Mouse (Mus musculus) embryonic facial prominence, embryonic 11.5 days (tissue): ENCODE results near the gene Kif1b. TPM values are rescaled to one million over a fixed set of nuclear protein-coding genes. Genes with fewer than 3 reads are reported as not detected.

Experiments
- ATAC-seq: fragments of 200-750 bp; cut with Nextera tagmentation; replicated peaks from 2 replicates; pipeline ENCODE4 v1.8.0; 2017; ENCODE audit warnings: low read depth; ENCODE audit not compliant: insufficient number of reproducible peaks, low FRiP score, low TSS enrichment
- DNase-seq: peaks from one replicate; pipeline ENCODE4 v3.0.0-alpha.2; 2015; ENCODE audit warnings: low spot score
- H3K27ac ChIP-seq: fragments of 300-500 bp; sonication (generic); replicated peaks from 2 replicates; pipeline ENCODE4 v1.5.1; 2014; ENCODE audit warnings: mild to moderate bottlenecking, low read depth, low read length, control low read depth
- H3K27me3 ChIP-seq: fragments of 300-500 bp; sonication (generic); 2 replicates; pipeline ENCODE4 v1.6.1; 2014; ENCODE audit warnings: mild to moderate bottlenecking, low read length, moderate library complexity, mixed read lengths; ENCODE audit not compliant: control insufficient read depth, insufficient read depth
- H3K36me3 ChIP-seq: fragments of 300-500 bp; sonication (generic); replicated peaks from 2 replicates; pipeline ENCODE4 v1.6.1; 2014; ENCODE audit warnings: low read depth, mild to moderate bottlenecking, low read length, moderate library complexity, mixed read lengths; ENCODE audit not compliant: control insufficient read depth, insufficient read depth
- H3K4me1 ChIP-seq: fragments of 300-500 bp; sonication (generic); 2 replicates; pipeline ENCODE4 v1.6.1; 2014; ENCODE audit warnings: low read length, mixed read lengths; ENCODE audit not compliant: control insufficient read depth, insufficient read depth
- H3K4me2 ChIP-seq: fragments of 300-500 bp; sonication (generic); 2 replicates; pipeline ENCODE4 v1.6.1; 2014; ENCODE audit warnings: low read depth, mild to moderate bottlenecking, control low read depth, low read length, moderate library complexity
- H3K4me3 ChIP-seq: fragments of 300-500 bp; sonication (generic); 2 replicates; pipeline ENCODE4 v1.5.1; 2014; ENCODE audit warnings: low read depth, low read length, control low read depth
- H3K9ac ChIP-seq: fragments of 300-500 bp; sonication (generic); replicated peaks from 2 replicates; pipeline ENCODE4 v1.6.1; 2014; ENCODE audit warnings: mild to moderate bottlenecking, control low read depth, low read length
- H3K9me3 ChIP-seq: fragments of 300-500 bp; sonication (generic); replicated peaks from 2 replicates; pipeline ENCODE4 v1.6.1; 2016; ENCODE audit warnings: mild to moderate bottlenecking, low read length, inconsistent platforms, mixed read lengths; ENCODE audit not compliant: control insufficient read depth
- WGBS: fragments of 180-500 bp; shearing (Covaris S2); extraction: QIAGEN DNeasy Blood & Tissue Kit; methylation state at CpG from one replicate; pipeline ENCODE4 v1.1.7; 2014; 5-methylcytosine and 5-hydroxymethylcytosine counted together
- polyA plus RNA-seq: library from polyadenylated mRNA; unstranded; fragments of >200 nt; fragmentation: Nextera tagmentation; extraction: Ambion mirVana; gene quantifications from 2 replicates; pipeline ENCODE4 v1.2.1, GENCODE M21; 2014

The Kif1b gene
- polyA plus RNA-seq, 1 experiment from 2014 or later = 45.1 TPM

- H3K4me3 ChIP-seq = no peak overlapping the region
- H3K9ac ChIP-seq = no peak overlapping the region
- H3K4me1 ChIP-seq = no peaks in the 10 kb centered on the region
- no peak for ATAC-seq
- H3K4me2 ChIP-seq = no peak overlapping the region
- H3K9me3 ChIP-seq = no peaks in the 10 kb centered on the region
- WGBS = 78% methylated on average over 3 of the region's 3 CpGs
- H3K36me3 ChIP-seq = peaks cover 3% of the 10 kb centered on the region
- no peak for DNase-seq
- H3K27me3 ChIP-seq = no peaks in the 10 kb centered on the region
- H3K27ac ChIP-seq = no peak overlapping the region
Measured at GRCm38 (mm10) chr4:149226311-149226710, 81.2 kb downstream of the Kif1b start.

DNA sequence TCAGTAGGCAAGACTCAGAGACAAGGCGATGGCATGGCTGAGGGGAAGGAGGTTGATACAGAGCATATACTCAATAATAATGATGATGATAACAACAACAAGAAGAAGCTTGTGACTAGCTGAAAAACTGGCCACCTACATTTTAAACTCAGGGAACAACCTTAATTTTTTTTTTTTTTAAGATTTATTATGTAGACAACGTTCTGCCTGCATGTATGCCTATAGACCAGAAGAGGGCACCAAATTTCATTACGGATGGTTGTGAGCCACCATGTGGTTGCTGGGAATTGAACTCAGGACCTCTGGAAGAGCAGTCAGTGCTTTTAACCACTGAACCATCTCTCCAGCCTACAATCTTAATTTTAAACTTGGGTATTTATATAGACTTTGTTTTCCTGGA, 84.0 kb downstream of the Kif1b start:
- Histone ChIP-seq H3K36me3 (peaks cover 5% of the 10 kb centered on the region), H3K9ac (no peak overlapping the region), H3K4me2 (no peak overlapping the region), H3K9me3 (no peaks in the 10 kb centered on the region), H3K27ac (no peak overlapping the region), H3K27me3 (no peaks in the 10 kb centered on the region), H3K4me1 (no peaks in the 10 kb centered on the region), H3K4me3 (no peak overlapping the region)
- ATAC-seq (no peak), DNase-seq (no peak)
- 93% methylated on average over 3 of the region's 3 CpGs for WGBS

DNA sequence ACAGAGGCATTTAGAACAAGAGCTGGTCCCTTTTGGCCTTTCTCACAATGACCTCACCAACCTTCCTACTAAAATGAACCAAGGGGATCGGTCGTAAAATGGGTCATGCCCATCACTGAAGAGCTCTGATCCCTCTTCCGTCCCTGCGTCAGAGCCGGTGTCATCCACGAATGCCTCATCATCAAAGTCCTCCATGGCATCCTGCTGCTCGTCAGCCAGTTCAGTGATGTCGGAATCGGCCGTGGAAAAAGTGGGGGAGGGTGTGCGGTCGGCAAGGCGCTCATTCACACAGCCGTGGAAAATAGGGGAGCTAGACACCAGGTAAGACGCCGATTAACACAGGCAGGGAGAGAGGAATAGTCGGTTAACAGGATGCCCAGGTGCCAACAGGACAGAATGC, 87.0 kb downstream of the Kif1b start:
- no peak overlapping the region for H3K27ac ChIP-seq

GRCm38 (mm10) chr4:149220042-149220473, 87.4 kb downstream of the Kif1b start:
- 0 out of 2 replicates have a peak overlapping the region, but pooled peaks have one; percentile 13 for H3K27ac ChIP-seq
- H3K9me3 ChIP-seq = no peaks in the 10 kb centered on the region
- peaks cover 5% of the 10 kb centered on the region for H3K36me3 ChIP-seq
- 46% methylated on average over 5 of the region's 5 CpGs for WGBS
- H3K4me3 ChIP-seq = no peak overlapping the region
- no peak overlapping the region for H3K9ac ChIP-seq
- H3K27me3 ChIP-seq = no peaks in the 10 kb centered on the region
- H3K4me2 ChIP-seq = no peak overlapping the region
- H3K4me1 ChIP-seq = peaks cover 3% of the 10 kb centered on the region; the same call in 1 of the 2 replicates
- DNase-seq (peak; percentile 43), ATAC-seq (peak; percentile 39; the same call in 1 of the 2 replicates)

More for the DNA sequence above, 87.0 kb downstream of the Kif1b start:
- ATAC-seq (peak; percentile 9; the same call in 1 of the 2 replicates), DNase-seq (no peak)
- H3K9me3 ChIP-seq = no peaks in the 10 kb centered on the region
- no peak overlapping the region for H3K9ac ChIP-seq
- no peak overlapping the region for H3K4me3 ChIP-seq
- 73% methylated on average over 17 of the region's 17 CpGs for WGBS
- no peak overlapping the region for H3K4me2 ChIP-seq
- H3K4me1 ChIP-seq = peaks cover 3% of the 10 kb centered on the region; the same call in 1 of the 2 replicates
- H3K36me3 ChIP-seq = peaks cover 5% of the 10 kb centered on the region
- H3K27me3 ChIP-seq = no peaks in the 10 kb centered on the region

GRCm38 (mm10) chr4:149219401-149220041, 88.0 kb downstream of the Kif1b start:
- no peak for DNase-seq
- H3K9me3 ChIP-seq = no peaks in the 10 kb centered on the region
- no peak overlapping the region for H3K4me3 ChIP-seq
- ATAC-seq = no peak
- WGBS = 77% methylated on average over 12 of the region's 12 CpGs
- peaks cover 5% of the 10 kb centered on the region for H3K36me3 ChIP-seq
- H3K4me2 ChIP-seq = no peak overlapping the region
- peaks cover 3% of the 10 kb centered on the region; the same call in 1 of the 2 replicates for H3K4me1 ChIP-seq
- no peak overlapping the region for H3K9ac ChIP-seq
- no peak overlapping the region for H3K27ac ChIP-seq
- no peaks in the 10 kb centered on the region for H3K27me3 ChIP-seq

- peaks cover 3% of the 10 kb centered on the region; the same call in 1 of the 2 replicates for H3K4me1 ChIP-seq
- no peak overlapping the region for H3K4me3 ChIP-seq
- no peak overlapping the region for H3K9ac ChIP-seq
- no peak overlapping the region for H3K4me2 ChIP-seq
- no peak overlapping the region for H3K27ac ChIP-seq
- H3K27me3 ChIP-seq = no peaks in the 10 kb centered on the region
- H3K9me3 ChIP-seq = no peaks in the 10 kb centered on the region
- peaks cover 5% of the 10 kb centered on the region for H3K36me3 ChIP-seq
- DNase-seq (no peak), ATAC-seq (no peak)
- 88% methylated on average over 5 of the region's 5 CpGs for WGBS
Measured at GRCm38 (mm10) chr4:149218476-149218875, 89.0 kb downstream of the Kif1b start.

GRCm38 (mm10) chr4:149215982-149216381, 91.5 kb downstream of the Kif1b start:
- H3K4me3 ChIP-seq = no peak overlapping the region
- no peak overlapping the region for H3K27ac ChIP-seq
- no peak for ATAC-seq
- H3K9me3 ChIP-seq = no peaks in the 10 kb centered on the region
- peaks cover 3% of the 10 kb centered on the region; the same call in 1 of the 2 replicates for H3K4me1 ChIP-seq
- no peak overlapping the region for H3K4me2 ChIP-seq
- DNase-seq = peak; percentile 29
- H3K27me3 ChIP-seq = no peaks in the 10 kb centered on the region
- 82% methylated on average over 9 of the region's 9 CpGs for WGBS
- H3K36me3 ChIP-seq = peaks cover 9% of the 10 kb centered on the region
- H3K9ac ChIP-seq = no peak overlapping the region

GRCm38 (mm10) chr4:149215397-149215796, 92.1 kb downstream of the Kif1b start:
- WGBS = 42% methylated on average over 2 of the region's 2 CpGs
- Histone ChIP-seq H3K27ac (no peak overlapping the region), H3K36me3 (peaks cover 9% of the 10 kb centered on the region), H3K9ac (no peak overlapping the region), H3K4me3 (no peak overlapping the region), H3K27me3 (no peaks in the 10 kb centered on the region), H3K4me2 (no peak overlapping the region), H3K9me3 (no peaks in the 10 kb centered on the region), H3K4me1 (peaks cover 3% of the 10 kb centered on the region; the same call in 1 of the 2 replicates)
- ATAC-seq (no peak), DNase-seq (peak; percentile 11)
